Mouse (Mus musculus): Measurements from ENCODE around the gene Galntl5.
"Not testable (repeated sequence)": the region's sequence is repeated elsewhere in the genome, so short reads cannot be mapped to it uniquely, and the experiment has no call there.

Gene Galntl5

DNA sequence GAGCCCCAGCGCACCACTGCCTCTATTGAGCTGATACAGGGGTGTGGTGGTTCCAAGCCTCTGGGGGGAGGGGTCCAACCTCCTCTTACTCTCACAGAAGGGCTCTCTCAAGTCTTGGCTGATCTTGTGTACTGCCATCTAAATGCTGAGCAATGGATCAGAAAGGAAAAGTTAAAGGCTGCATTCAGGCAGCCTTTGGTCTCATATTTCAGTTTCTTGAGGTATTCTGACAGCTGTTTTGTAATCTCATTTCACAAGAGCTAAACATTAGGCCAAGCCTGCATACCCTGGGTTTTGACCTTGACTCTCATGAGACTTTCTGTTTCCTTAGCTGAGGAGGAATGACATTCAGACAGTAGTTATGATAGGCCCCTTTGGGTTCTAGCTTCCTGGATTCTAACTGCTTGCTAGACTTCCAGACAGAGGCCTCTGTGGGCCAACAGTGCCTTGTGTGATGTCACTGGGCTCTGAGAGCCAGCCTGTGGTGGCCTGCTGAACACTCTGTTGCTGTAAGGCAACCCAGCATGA, at the start of gene Galntl5:
Gene Galntl5, plus strand, starts transcription at position 457 of the 528 bp plus-strand sequence.
- DNase-seq (ENCODE audit: low spot score in 2 of 2), result no peak

DNA sequence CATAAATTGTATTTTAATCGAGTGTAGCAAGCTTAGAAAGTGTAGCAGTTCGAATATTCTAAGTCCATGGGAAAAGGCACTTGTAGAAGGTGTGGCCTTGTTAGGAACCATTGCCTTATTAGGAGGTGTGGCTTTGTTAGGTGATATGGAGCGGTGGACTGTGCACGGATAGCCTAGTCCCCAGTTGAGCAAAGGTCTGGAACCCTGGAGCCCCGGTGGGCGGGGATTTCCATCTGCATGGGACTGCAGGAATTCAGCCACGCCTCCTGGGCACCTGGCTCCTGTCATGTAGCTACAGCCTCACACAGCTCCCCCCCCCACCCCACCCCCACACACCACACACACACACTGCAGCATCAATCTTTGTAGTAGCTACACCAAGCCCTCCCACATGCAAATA, 34.6 kb upstream of the Galntl5 start:
- DNase-seq (ENCODE audit: low spot score in 2 of 2), result no peak

DNA sequence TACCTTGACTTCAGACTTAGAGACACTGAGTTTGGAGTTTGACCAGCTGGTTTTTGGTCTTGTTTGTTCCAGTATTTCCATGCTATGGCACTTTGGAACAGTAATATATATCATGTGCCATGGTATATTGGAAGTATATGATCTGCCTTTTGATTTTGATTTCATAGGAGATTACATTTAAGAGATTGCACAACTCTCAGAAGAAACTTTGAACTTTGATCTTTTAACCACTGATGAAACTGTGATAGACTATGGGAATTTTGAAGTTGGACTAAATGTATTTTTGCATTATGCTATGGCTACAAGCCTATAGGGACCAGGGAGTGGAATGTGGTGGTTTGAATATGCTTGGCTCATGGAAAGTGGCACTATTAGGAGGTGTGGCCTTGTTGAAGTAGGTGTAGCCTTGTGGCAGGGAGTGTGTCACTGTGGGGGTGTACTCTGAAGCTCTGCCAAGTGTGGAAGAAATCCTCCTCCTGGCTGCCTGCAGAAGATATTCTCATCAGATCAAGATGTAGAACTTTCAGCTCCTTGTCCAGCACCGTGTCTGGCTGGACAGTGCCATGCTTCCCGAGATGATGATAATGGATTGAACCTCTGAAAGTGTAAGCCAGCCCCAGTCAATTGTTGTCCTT, 31.8 kb upstream of the Galntl5 start:
- DNase-seq (ENCODE audit: low spot score in 2 of 2), result no peak

DNA sequence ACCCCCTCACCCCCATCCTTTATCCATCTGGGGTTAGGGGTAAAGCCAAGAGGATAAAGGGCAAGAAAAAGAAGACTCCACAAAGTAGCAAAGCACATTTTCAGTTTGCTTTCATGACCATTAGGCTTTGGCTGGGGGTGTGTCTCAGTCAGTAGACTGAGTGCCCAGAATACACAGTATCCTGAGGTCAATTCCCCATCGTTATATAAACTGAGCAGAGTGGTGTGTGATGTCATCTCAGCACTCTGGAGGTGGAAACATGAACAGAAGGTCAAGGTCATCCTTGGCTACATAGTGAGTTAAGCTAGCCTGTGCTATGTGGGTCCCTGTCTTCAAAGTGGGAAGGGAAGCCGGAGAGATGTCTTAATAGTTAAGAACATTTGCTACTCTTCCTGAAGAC, 27.8 kb upstream of the Galntl5 start:
- DNase-seq (ENCODE audit: low spot score in 2 of 2), result no peak

DNA sequence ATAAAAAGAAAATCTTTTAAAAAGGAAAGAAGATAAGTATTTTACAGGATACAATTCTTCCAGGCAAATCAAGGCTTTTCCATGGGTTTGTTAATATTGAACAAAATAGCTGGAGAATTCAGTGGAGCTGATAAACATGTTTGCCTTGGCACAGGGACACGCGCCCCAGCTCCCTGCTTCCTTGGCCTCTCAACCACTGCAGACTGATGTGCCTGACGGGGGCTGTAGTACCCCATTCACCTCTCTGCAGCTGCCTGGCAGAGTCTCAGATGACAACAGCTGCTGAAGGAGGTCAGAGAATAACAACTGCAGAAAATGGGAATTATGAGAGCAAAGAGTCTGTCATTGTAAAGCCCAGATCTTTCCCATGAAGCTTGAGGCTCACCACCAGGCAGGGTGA, 27.3 kb upstream of the Galntl5 start:
- DNase-seq (ENCODE audit: low spot score in 2 of 2), result no peak

DNA sequence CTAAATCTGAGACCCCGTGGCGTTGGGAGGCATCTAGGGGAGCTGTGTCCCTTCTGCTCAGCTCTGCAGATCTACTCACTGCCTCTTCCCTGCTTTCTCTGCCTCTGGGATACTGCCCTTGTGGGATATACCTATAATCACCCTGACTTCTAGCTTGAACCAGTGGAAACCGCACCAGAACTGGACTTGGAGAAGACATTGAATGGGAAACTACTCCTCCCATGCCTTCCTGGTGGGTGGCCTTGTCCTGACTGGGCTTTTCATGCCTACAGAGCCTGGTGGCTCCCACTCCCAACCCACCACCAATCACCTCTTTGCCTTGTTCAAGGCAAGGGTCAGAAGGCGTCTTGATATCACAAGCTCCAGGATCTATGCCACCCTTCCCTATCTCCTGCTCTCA, 26.4 kb upstream of the Galntl5 start:
- no peak for DNase-seq (ENCODE audit: low spot score in 2 of 2)

DNA sequence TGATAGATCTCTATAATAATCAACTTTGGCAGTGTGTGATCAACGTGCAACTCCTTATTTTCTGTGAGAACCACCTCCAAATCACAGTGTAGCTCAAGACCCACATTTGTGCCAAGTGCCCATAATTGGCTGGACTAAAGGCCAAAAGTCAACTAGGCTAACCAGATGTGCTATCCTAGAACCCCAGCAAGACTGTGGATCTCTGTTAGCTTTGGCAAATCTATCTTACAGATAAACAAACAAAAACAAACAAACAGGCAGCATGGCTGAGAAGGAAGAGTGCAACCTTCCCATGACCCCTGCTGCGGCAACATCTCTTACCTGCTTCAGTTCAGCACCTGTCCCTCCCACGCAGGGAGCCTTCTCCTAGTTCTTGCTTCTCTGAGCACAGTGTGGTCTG, 25.9 kb upstream of the Galntl5 start:
- DNase-seq (ENCODE audit: low spot score in 2 of 2), result no peak

DNA sequence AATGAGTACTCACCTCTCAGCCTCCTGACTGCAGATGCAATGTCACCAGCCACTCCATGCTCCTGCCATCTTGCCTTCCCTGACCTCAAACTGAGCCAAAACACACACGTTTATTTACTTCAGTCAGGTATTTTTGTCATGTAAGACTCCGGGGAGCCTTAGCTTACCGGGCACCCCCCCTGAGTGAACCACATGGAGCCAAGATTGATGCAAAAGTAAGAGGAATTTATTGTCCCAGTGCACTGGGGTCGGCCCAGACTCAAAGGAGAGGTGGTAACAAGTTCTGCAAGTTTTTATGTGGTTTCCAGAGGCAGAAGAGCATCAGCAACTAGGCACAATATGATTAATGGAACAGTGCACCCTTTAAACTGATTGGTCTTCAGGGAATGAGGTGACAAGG, 24.1 kb upstream of the Galntl5 start:
- DNase-seq (ENCODE audit: low spot score in 2 of 2), result no peak

DNA sequence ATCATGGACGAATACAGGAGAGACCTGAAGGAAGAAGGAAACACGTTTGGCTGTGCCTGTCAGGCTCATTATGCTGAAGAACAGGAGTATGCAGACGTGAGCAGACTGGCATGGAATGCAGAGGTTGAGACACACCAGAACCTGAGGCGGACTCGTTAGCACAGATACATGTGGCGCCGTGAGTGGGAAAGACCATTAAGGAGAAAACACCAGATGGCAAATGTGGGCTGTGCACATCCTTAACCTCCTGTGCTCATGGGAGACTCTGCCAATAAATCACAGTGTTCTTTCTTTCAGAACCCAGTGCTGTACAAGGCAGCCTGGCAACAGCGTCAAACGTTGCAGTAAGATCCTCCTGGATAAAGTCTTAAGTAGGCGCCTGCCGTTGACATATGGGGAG, 20.7 kb upstream of the Galntl5 start:
- no peak for DNase-seq (ENCODE audit: low spot score in 2 of 2)

DNA sequence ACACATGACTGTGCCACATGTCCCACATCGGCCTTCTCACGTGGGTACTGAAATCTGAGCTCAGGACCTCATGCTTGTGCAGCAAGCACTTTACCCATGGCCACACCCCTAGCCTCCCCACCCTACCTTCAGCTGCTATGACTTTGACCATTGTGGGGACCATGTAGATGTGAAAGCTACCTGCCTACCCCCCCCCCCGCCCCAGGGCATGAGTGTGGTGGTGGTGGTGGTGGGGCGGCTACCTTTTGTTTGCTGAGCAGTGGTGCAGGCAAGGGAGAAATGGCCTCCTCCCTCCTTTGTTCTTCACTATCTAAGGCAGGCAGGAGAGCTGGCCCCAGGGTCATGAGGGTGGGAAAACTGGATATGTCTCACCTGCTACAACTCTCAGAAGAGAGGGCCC, 18.3 kb upstream of the Galntl5 start:
- DNase-seq (ENCODE audit: low spot score in 2 of 2), result no peak

DNA sequence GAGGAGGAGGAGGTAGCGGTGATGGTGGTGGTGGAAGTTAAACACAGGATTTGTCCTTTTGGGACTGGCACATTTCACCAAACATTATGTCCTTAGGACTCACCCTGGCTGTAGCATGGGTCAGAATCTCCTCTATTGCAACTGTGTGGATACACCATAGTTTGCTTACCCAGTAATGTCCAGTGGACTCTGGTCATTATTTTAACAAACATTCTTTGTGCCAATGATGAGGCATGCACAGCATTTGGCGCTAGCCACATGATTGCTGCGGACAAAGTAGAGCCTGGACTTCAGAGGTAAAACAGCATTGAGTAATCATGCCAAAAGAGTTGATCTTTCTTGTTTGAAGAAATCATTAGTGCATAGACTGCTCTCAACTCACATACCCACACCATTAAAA, 17.3 kb upstream of the Galntl5 start:
- DNase-seq (ENCODE audit: low spot score in 2 of 2), result no peak

DNA sequence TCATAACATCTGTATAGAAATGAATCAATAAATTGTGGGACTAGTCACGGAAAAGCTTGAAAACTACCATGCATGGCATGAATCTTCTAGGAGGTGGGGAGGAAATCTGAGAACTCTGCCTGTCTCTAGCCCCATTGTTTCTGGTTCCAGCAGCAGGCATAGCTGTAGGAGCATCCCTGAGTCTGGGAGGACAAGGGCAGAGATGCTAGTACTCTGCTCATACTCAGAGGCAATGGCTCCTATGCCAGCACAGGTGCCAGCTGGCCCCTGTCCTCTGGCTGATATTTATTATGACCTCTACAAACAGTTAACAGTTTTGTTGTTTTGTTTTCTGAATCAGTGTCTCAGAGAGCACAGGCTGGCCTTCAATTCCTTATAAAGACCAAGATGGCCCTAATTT, 16.9 kb upstream of the Galntl5 start:
- no peak for DNase-seq (ENCODE audit: low spot score in 2 of 2)

DNA sequence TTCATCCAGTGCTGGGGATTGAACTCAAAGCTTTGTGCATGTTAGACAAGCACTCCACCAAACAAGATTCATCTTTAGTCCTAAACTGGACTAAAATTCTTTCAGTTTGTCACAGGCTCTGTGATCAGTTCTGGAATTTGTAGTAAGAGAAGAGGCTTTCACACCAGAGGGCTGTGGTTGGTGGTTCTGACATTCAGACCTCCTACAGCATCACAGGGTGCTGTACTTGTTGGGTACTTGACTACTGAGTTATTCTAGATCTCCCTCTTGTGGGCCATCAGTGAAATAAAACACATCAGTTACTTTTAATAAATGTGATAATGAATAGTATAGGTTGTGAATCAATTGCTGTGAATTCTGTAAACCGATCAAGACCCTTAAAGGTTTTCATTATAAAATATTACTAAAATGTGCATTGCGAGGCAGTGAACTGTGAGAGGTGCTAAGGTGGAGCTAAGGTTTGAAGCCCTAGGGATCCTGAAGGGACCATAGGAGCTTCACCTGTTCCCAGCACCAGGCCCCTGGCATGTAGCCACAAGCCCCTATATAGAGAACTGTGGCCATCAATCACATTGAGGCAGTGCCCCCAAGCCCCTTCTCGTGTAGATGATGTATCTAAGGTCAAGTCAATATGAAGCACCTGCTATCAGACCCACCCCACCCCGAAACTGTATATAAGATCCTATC, 16.0 kb upstream of the Galntl5 start:
- DNase-seq (ENCODE audit: low spot score in 2 of 2), result no peak

DNA sequence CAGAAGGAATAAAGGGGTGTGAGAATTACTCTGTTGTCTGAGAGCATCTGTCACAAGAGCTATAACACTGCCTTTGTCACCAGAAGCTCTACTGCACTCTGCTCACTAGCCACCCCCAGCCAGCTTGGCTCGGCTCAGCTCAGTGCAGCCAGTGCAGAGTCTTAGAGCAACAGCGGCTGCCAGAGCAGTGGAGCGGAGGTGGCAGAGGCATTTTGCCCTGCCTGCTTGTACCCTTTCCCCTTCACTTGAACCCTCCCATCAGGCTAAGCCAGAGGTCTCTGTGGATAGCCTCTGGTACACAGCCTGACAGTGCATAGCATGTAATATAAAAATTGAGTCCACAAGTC, 15.5 kb upstream of the Galntl5 start:
- no peak for DNase-seq (ENCODE audit: low spot score in 2 of 2)

DNA sequence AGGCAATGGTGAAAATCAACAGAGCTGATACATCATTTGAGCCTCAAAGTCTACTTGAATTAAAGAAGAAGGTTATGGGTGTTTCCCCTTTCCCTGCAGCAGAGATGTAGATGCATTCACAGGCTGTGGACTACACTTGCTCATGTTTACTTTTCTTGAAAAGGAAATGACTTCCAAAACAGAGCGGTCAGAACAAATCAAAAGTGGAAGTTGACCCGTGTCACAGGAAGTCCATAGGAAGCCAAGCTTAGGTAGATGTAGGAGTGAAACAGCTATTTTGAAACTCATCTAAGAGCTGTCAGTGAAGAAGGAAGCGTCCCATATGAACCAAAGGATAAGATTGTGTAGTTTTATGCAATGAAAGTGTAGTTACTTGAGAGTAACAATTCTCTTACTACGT, 14.6 kb upstream of the Galntl5 start:
- no peak for DNase-seq (ENCODE audit: low spot score in 2 of 2)

DNA sequence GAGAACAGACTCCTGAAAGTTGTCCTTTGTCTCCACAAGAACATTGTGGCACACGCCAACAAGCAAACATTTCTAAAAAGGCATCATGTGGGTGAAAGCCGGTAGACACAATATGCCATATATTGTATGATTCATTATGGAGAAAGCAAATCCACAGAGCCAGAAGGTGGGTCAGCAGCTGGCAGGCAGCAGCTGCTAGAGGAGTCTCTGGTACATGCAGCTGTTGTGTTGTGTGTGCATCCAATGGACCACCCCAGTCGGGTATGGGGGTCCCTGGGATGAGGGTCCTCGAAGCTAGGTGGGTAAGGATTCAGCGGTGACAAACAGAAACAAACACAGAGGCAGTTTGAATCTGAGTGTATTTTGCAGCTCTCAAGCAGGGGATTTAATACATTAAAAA, 3.3 kb upstream of the Galntl5 start:
- not testable (repeated sequence) for DNase-seq (ENCODE audit: low spot score in 2 of 2)

DNA sequence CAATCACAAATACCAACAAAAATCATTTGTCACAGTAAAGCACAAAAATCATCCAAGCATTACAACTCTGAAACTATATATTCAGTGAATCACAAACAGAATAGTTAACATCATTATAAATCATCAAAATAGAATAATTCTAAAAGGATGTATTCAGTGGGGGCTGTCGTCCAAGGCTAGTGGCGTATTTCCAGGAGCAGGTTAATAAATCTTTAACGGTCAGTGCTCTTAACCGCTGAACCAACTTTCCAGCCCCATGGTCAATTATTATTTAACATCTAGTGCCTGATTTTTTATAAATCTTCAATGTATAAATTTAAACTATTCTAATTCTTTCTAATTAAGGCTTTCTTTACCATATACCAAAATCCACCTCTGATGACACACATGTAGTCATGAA, 2.7 kb upstream of the Galntl5 start:
- DNase-seq (ENCODE audit: low spot score in 2 of 2), result not testable (repeated sequence)

DNA sequence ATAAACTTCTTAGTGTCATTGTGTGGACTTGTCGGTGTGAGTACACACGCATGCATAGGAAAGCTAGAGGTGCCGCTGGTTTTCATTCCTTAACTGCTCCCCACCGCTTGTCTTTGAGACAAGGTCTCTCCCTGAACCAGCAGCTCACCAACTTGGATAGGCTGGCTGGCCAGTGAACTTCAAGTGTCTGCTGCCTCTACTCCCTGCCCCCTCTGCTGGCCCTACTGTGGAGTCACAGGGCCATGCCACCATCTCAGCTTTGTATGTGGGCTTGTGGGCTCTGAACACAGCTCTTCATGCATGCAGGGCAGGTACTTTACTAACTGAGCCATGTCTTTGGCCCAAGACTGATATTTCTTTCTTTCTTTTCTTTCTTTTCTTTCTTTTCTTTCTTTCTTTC, 2.0 kb upstream of the Galntl5 start:
- no peak for DNase-seq (ENCODE audit: low spot score in 2 of 2)

DNA sequence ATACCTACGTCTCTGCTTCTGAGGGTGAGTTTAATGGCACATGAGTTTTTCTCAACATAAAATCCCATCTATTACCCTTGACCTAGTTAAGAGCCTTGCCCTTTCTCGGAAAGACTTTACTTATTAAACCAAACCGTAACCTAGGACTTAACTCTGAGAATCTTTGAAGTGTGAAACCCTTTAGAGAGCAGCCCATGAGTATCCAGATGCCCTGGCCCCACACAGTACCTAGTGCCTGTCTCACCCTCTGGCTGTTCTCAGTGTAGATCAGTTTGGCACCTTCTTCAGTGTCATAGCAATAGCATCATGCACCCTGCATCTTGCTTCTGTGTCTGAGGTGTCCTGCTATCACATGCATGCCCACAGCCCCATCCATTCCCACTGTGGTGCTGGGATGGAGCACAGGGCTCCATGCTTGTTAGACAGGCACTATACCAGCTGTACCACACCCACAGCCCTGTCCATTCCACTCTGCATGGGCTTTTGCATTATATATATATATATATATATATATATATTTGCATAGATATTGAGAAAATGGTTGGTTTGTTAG, 1.2 kb upstream of the Galntl5 start:
- no peak for DNase-seq (ENCODE audit: low spot score in 2 of 2)

DNA sequence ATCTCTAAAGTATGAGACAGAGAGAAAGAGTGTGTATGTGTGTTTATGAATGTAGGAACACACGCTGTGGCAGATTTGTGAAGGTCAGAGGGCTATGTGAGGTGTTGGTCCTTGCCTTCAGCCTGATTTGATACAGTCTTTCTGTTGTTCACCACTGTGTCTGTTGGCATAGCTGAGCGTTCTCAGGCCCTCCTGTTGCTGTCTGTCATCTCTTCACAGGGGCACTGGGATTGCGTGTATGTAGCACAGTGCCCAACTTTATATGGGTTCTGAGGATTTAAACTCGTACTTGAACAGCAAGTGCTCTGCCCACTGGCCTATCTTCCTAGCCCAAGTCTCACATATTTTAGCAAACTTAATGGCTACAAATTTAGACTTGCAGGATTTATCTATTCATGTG, 2.3 kb downstream of the Galntl5 start:
- DNase-seq (ENCODE audit: low spot score in 2 of 2), result no peak

DNA sequence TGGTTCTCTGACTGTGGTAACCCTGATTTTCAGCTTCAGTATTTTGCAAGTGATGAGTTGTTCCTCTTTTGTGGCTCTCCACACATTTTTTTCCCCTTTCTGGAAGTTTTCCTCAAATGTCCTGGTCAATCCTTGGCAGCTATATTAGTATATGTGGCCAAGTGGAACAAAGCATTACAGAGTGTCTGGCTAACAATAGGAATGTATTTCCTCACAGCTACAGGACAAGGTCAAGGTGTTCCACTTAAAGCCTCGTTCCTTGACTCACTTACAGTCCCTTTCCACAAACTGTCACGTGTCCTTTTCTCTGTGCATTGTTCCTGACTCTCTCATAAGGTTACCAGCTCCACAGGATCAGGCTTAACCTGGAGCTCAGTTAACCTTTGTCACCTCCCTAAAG, 3.3 kb downstream of the Galntl5 start:
- no peak for DNase-seq (ENCODE audit: low spot score in 2 of 2)

DNA sequence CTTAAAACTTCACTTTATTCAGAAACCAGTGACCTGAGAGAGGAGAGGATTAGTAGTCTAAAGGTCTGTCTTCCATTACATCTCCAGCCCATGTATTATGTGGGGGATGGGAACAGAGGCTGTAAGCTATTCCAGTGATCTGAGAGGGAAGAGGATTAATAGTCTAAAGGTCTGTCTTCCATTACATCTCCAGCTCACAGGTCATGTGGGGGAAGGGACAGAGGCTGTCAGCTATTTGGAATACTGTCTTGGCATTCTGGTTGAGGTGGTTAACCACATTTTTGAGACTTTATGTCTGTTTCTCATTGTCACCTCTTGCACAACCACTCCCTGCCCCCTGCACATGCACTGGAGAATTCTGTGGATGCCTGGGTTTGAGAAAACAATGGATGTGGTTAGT, 6.5 kb downstream of the Galntl5 start:
- no peak for DNase-seq (ENCODE audit: low spot score in 2 of 2)

DNA sequence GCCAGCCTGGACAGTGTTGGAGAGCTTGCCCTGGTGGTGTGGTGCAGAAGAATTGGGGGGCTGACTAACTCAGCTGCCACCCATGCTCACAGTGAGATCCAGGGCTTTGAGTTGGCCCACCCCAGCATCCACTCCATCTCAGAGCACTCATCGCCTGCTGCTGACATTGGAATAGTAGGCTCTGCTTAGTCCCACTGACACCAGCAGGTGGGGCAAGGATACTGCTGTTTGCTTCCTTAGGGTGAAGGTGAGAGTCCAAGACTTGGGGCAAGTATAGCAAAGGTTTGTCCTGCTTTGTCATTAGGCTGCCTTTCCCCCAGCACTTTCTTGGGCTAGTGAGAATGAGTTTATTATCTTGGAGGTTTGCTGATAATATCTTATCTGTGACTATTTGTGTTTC, 7.5 kb downstream of the Galntl5 start:
- DNase-seq (ENCODE audit: low spot score in 2 of 2), result no peak
